Mouse (Mus musculus): Measurements from ENCODE around the gene Klhl22.

The Klhl22 gene

DNA sequence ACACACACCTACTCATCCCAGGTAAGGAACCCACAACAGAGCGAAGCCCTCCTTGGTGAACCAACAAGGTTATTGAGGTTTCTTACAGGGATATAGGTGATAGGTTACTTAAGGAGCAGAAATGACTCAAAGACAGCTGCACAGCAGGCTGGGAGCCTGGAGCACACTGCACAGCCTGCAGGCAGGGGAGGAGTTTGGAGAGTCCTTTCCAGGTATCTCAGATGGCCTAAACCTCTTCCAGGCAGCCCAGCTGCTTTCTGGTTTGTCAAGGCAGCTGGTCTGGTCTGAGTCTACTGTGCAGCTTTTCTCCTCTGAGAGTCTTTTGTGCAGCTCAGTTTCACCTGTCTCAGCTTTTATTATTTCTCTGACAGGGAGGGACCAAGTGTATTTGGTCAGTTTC, 1.7 kb upstream of the Klhl22 start:
- DNase-seq (ENCODE audit: low spot score) = no peak

- DNase-seq (ENCODE audit: low spot score) = no peak
These were observed 516 bp upstream of the Klhl22 start for GRCm38 (mm10) chr16:17758902-17759301.

GRCm38 (mm10) chr16:17759813-17760321, 449 bp downstream of the Klhl22 start:
- peak; percentile 32 for DNase-seq (ENCODE audit: low spot score)

DNA sequence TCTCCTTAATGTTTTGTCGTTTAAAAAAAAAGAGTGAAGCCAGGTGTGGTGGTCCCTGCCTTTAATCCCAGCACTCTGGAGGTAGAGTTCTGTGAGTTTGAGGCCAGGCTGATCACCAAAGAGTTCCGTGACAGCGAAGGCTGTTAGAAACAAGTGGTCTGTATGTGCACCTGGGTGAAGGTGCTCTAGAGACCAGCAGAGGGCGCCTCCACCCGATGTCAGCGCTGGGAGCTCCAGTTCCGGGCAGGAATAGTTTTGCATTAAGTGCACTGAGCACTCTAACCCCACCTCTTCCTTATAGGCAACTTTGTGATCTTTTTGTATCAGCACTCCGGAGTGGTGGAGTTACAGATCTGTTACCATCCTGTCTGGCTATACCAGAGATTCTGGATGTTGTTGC, 1.2 kb downstream of the Klhl22 start:
- peak; percentile 33 for DNase-seq (ENCODE audit: low spot score)

DNA sequence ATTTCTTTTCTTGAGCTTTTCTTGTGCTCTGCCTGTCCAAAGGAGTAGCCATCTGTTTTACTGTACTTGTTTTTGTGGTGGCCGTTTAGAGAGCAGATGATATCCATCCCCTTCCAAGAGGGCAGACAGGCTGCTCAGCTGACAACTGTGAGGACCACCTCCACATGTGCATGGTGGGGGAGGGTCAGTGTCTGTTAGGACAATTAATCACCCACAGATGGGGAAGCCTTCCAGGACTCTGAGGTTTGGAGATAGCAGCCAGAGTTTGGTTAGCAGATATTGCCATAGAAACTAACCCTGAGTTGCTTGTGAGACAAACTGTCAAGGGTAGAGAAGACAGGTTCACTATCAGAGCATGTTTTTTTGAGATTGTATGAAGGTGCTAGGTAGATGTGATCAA, 1.7 kb downstream of the Klhl22 start:
- DNase-seq (ENCODE audit: low spot score) = no peak

- no peak for DNase-seq (ENCODE audit: low spot score)
These were observed 4.7 kb downstream of the Klhl22 start for GRCm38 (mm10) chr16:17764108-17764511.

GRCm38 (mm10) chr16:17768834-17769233, 9.4 kb downstream of the Klhl22 start:
- no peak for DNase-seq (ENCODE audit: low spot score)

DNA sequence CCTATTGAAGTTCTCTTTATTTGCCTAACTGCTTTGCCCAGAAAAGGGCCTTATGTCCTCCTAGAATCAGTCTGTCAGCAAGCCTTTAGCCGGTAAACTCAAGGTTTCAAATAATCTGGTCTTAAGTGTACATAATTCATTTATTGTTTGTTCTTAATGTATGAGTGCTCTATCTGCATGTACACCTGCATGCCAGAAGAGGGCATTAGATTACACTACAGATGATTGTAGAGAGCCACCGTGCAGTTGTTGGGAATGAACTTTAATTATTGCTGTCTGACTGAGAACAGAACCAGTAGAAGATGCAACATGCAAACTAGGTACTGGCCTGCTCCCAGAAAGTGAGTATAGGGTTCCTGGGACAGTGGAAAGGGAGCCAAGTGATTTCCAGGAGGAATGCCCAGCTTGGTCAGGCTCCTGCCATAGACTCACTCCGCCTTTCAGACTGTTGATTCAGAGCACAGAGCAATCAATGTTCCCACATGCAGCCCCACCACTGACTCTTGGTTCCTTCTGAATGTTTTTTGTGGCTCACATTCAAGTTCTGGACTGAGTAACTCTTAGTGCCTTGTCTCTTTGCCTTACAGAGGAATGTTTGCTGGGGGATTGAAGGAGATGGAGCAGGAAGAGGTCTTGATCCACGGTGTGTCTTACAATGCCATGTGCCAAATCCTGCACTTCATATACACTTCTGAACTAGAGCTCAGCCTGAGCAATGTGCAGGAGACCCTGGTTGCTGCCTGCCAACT, 11.9 kb downstream of the Klhl22 start:
- no peak for DNase-seq (ENCODE audit: low spot score)

GRCm38 (mm10) chr16:17776828-17777227, 17.4 kb downstream of the Klhl22 start:
- no peak for DNase-seq (ENCODE audit: low spot score)

DNA sequence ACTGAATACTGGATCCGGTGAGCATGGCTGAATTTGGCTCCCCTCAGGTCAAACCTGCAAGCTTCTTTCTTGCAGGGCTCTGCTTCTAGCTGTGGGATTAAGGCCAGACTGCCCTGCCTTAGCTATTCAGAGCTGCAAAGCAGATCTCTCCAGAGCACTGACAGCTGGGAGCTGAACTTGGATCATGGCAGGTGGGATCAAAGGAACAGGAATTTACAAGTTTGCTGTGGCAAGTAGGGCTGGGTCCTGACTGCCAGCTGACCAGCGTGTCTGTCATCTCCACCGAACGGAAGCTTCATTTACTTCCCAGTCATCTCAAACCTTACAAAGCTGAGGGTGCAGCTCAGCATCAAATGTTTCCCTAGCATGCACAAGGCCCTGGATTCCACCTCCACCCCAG, 18.8 kb downstream of the Klhl22 start:
- no peak for DNase-seq (ENCODE audit: low spot score)

DNA sequence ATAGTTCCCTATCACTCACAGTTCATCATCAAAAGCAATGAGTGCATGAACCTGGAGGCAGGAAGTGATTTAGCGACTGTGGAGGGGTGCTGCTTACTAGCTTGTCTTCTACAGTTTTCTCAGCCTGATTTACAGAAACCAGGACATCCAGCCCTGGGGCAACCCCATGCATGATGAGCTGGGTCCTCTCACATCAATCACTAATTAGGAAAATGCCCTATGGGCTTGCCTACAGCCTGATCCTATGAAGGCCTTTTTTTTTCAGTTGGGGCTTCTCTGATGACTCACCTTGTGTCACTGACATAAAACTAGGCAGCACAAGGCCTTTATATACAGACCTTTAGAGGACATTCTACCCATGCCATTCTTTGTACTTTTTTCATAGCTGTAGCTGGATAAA, 20.3 kb downstream of the Klhl22 start:
- no peak for DNase-seq (ENCODE audit: low spot score)

DNA sequence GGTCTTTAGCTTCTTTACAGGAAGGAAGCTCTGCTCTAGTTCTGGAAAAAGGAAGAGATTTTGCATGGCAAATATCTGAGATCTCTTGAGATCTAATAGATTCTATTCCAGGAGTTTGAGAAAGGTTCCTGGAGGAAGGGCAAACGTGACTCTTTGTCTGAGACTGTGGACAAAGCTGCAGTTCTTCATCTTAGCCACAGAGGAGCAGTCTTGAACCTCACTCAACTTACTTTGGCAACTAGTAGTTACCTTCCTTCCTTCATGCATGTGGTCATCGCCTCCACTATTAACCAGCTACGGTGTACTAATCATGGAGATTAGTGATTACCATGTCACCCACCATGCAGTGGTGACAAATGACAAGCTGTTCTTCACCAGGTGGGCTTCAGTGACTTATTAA, 25.9 kb downstream of the Klhl22 start:
- DNase-seq (ENCODE audit: low spot score) = no peak

DNA sequence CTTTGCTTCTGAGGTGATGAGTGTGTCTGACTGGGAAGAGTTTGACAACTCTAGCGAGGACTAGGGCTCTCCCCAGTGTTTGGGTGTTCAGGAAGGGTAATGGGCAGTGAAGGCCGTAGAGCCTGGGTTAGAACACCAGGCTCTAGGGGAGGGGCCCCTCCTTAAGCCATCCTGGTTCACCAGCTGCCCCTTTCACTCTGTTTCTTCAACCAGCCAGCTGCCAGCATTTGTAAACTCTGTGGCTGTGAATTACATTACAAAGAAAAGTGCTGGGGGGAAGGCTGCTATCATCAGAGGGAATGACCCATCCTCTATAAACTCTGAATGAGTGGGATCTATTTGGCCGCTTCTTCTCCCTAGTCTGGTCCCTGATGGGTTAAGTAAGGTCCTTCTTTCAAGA, 33.3 kb downstream of the Klhl22 start:
- DNase-seq (ENCODE audit: low spot score) = no peak

- no peak for DNase-seq (ENCODE audit: low spot score)
These were observed 34.6 kb downstream of the Klhl22 start for GRCm38 (mm10) chr16:17794047-17794446.

GRCm38 (mm10) chr16:17795643-17796042, 36.2 kb downstream of the Klhl22 start:
- no peak for DNase-seq (ENCODE audit: low spot score)

- DNase-seq (ENCODE audit: low spot score) = no peak
These were observed 37.1 kb downstream of the Klhl22 start for GRCm38 (mm10) chr16:17796519-17796918.

DNA sequence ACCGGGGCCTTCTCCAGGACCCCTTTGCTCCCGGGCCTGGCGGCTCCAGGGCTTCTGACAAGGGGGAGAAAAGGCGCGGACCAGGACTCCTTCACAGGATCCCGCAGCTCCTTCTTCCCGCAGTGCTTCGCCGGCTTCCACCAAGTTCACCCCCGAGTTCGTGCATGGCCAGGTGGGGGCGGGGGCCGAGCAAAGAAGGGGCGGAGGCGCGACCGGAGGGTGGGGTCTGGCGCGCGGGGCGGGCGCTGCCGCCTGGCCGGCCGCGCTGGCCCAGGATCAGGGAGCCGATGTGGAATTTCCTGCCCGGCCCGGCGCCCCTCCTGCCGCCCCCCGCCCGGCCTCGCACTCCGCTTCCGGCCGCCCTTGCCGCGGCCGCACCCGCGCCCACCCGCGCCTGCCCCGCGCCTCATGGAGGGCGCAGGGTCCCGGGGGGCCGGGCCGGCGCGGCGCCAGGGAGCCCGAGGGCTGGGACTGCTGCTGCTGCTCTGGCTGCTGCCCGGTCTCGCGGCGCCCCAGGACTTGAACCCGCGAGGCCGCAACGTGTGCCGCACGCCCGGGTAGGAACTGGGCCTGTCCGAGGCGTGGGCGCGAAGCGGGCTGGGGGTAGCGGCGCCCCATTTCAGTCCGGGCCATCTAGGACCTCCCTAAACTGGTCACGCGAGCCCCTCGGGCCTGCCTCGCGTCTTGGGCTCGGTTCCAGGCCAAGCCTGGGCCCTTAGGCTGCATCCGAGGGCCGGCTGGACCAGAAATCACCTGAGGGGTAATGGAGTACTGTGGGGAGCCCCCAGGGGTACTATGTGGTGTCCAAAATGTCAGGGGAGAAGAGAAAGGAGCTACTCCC, 37.8 kb downstream of the Klhl22 start, which contains the start of gene Scarf2:
Gene Scarf2 (plus strand): TSS at position 312 of the 841 bp plus-strand sequence.
- DNase-seq (ENCODE audit: low spot score) = no peak

DNA sequence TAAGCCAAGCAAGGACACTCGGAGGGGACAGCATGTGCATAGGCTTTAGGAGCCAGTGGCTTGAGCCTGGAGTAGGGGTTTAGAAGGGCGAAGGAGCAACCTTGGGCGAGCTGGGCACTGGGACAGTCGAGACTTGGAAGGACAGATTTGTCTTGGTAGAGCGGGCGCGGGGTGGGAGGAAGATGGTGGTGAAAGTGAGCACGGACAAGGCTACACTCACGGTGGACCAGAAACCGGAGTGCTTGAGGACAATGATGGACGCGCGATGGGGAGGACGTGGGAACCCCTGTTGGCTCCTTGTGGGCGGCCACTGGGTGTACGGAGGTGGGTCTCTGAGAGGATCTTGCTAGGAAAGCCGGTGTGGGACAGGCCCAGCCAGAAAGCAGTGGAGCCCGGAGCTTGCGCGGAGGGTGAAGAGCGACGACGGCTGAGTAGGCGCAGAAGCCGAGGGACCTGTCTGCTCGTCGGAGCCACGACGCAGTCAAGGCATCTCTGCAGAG, 38.4 kb downstream of the Klhl22 start:
- DNase-seq (ENCODE audit: low spot score) = no peak

DNA sequence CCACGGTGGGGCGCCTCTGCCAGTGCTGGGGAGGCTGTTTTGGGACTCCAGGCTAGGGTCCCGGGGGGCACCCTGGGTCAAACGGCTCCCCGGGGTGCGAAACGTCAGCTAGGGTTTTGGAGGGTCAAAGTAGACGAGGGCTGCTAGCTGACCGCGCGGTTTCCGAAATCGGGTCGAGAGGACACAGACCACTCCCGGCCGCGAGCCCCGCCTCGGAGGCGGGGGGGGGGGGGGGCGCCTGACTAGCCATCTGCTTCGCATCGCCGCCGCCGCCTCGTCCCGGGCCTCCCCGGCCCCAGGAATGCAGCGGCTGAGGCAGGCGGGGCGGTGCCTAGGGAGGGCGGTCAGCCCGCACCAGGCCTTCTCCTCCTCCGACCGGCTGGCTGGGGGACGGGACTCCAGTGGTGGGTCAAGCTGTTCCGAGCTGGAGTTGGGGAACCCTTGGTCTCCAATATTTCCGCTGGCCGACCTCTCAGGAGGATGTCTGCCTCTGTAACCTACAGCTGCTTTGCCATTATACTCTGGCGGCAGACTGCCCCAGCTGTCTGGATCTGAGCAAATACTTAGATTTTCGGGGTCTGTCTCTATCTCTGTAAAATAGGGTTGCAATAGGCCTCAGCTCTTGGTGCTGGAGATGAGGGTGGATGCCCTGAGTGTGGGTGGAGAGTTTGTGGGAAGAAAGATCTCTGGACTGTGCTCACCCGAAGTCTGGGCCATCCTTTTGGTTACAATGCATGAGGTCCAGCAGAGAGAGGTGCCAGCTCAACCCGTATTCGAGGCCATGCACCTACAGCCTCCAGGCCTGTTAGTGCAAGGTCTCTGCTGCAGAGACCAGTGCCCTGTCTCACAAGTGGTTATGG, 39.1 kb downstream of the Klhl22 start:
- DNase-seq (ENCODE audit: low spot score) = no peak

DNA sequence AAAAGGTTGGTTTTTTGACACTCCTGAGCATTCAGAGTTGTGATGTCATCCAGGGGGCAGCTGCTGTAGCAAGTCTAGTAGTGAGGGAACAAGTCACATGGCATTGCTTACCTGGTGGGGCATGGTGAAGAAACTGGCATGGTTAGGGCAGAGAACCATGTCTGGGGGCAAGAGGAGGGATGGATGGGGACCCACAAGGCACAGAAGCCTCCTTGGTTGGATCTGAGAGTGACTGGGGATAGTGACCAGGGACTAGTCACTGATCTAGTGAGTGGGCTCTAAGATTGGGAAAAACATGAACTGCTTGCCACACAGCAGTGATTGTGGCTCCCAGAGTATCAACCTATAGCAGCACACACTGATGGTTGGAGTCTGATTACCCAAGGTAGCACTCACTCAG, 40.2 kb downstream of the Klhl22 start:
- no peak for DNase-seq (ENCODE audit: low spot score)

DNA sequence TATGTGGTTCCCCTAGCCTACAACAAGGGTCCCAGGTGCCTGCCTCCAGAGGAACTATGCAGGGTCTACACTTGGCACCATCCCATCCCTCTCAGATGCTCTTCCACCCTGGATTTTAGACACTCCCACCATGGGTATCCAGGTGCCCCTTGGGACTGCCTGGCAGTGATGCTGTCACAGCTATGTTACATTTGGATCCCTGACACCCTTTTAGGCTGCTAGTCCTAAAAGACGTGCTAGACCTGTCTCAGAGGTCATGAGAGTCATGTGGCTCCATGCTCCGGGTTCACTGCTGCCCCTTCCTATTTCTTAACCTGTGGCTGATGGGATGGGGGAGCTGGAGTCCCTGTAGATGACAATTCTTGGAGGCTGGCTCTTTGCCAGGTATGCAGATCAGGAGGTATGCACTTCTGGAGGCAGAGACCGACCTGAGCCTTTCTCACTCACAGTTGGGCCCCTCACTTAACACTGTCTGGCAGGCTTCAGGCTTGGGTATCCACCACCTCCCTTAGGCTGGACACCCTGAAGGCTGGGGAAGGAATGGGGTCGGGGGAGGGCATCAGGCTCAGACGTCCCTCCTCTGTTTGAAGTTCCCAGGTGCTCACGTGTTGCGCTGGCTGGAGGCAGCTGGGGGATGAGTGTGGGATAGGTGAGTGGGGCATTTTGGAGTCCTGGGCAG, 42.5 kb downstream of the Klhl22 start:
- no peak for DNase-seq (ENCODE audit: low spot score)
